Mouse (Mus musculus) spleen, adult 2 months (tissue): ENCODE data around the gene C530008M17Rik.

Experiments used
- CTCF ChIP-seq: fragments of 200-500 bp; IDR thresholded peaks from 2 replicates; pipeline ENCODE4 v1.5.1; 2011; ENCODE audit warnings: mild to moderate bottlenecking, inconsistent platforms; ENCODE audit not compliant: insufficient read depth, insufficient read length, insufficient replicate concordance; ENCODE audit errors: extremely low read depth
- POLR2A ChIP-seq: fragments of 200-500 bp; IDR thresholded peaks from 2 replicates; pipeline ENCODE4 v1.6.1; 2011; ENCODE audit warnings: low read depth, low read length, inconsistent platforms

DNA sequence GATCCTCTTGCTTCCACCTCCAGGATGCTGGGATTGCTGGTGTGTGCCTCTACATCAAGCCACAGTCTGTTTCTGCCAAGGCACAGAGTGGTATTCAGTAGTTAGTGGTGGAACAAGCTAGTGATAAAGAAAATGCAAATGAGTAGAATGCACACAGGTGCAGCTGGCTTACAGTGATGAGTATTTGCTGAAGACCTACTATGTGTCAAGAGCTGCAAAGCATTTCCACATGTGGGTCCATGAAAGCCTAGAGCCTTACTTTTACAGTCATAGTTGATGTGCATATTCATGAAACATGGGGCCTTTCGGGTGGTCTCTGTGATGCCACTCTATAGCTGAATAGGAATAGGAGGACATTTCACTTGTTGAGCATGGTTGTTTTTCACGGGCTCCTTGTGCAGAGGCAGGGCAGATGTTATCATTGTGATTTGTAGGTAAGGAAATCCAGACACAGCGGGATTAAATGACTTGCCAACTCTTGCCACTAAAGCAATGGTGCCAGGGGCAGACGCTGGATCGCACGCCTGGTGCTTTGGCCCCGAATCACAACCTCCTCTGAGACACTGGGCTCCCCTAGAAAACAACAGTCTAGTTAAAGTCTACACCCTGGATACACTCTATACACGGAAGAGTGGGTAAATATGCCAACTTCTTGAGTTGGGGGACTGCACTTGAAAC is 3.8 kb downstream of the C530008M17Rik start:
- TF ChIP-seq CTCF (no peak), POLR2A (no peak)
